Mouse (Mus musculus): Measurements from ENCODE around the gene Cradd. TPM values are rescaled to one million over a fixed set of nuclear protein-coding genes. Genes with fewer than 3 reads are reported as not detected.

The Cradd gene
- polyA plus RNA-seq, 1 experiment from 2014 or later = 12.9 TPM

DNA sequence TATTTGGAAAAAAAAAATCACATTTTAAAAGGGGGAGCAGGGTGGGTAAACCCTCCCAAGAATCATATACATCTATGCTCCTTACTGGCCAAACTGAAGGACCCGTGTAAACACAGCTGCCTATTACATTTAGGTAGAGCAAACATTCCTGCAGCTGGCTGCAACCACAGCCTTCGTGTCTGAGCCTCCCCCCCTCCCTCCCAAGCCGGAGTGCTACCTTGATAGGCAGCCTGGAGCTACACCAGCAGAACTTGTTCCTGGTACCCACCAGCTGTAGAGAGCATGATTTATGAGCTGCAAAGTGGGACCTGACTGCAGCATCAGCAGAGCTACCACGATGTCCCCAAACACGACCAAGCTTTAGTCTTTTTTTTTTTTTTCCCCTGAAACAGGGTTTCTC is 9.9 kb downstream of the Cradd start:
- H3K36me3 ChIP-seq = no peaks in the 10 kb centered on the region
- H3K4me2 ChIP-seq = no peak overlapping the region
- ATAC-seq (ENCODE audit: borderline replicate concordance, extremely low read depth, low FRiP score, low TSS enrichment) = peak; percentile 78
- H3K4me3 ChIP-seq = no peak overlapping the region
- WGBS = 11% methylated on average over 5 of the region's 5 CpGs
- peak overlapping the region; percentile 13; the same call in 1 of the 2 replicates for H3K9ac ChIP-seq
- H3K27ac ChIP-seq = peak overlapping the region; percentile 85
- no peaks in the 10 kb centered on the region for H3K9me3 ChIP-seq
- H3K4me1 ChIP-seq = peaks cover 56% of the 10 kb centered on the region
- no peaks in the 10 kb centered on the region for H3K27me3 ChIP-seq

DNA sequence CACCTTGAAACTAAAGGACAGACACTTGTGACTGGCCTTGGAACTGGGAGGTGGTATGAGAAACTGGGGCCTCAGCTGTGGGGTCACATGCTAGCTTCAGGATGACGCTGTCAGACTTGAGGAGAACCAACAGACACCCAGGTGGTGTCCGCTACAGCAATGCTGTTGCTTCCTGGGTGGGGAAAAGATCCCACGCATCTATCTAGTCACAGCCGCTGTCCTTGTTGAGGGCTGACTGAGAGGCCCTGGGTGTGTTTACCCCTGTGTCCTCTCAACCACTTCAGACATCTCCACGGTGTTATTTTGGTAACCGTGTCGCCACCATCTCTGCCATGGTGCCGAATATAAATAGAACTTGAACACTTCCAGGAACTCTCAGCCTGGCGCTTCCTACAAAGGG is 10.4 kb downstream of the Cradd start:
- Histone ChIP-seq H3K4me2 (no peak overlapping the region), H3K9ac (no peak overlapping the region), H3K9me3 (no peaks in the 10 kb centered on the region), H3K4me3 (no peak overlapping the region), H3K4me1 (peaks cover 56% of the 10 kb centered on the region), H3K27me3 (no peaks in the 10 kb centered on the region), H3K36me3 (no peaks in the 10 kb centered on the region), H3K27ac (peak overlapping the region; percentile 58)
- 36% methylated on average over 9 of the region's 9 CpGs for WGBS
- ATAC-seq (ENCODE audit: borderline replicate concordance, extremely low read depth, low FRiP score, low TSS enrichment) = no peak

DNA sequence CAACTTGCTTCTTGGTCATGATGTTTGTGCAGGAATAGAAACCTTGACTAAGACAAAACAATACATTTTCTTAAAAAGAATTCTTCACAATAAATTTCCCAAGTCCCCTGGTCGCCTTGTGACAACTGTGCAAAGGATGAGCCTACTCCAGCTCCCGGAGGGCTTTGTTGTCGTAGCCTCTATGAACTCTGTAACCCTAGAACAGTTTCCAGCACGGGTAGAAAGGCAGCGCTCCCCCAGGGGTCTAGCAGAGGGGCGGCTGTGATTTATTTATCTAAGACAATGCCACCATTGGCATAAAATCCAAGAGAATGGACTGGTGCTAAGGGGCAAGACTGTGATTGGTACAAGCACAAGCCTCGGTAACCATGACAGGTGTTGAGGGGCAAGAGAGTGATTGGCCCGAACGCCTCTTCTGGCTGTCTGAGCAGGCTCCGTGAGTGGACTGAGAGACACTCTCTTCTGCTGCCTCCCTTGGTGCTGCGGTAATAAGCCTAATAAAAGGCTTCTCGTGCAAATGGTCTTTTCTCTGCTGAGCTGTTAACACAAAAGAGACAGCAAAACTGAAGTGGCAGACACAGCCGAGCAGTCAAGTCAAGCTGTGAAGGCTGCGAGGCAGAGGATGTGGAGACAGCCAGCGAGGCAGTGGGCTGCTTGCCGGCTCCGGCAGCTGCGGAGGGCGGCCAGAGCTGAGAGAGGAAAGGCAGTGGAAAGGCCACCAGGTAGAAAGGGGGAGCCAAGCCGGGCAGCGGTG is 13.1 kb downstream of the Cradd start:
- Histone ChIP-seq H3K36me3 (no peaks in the 10 kb centered on the region), H3K4me2 (no peak overlapping the region), H3K4me1 (peaks cover 59% of the 10 kb centered on the region), H3K4me3 (no peak overlapping the region), H3K27ac (no peak overlapping the region; the same call in 1 of the 2 replicates), H3K9ac (no peak overlapping the region), H3K27me3 (no peaks in the 10 kb centered on the region), H3K9me3 (no peaks in the 10 kb centered on the region)
- no peak for ATAC-seq (ENCODE audit: borderline replicate concordance, extremely low read depth, low FRiP score, low TSS enrichment)
- WGBS = 40% methylated on average over 21 of the region's 21 CpGs

DNA sequence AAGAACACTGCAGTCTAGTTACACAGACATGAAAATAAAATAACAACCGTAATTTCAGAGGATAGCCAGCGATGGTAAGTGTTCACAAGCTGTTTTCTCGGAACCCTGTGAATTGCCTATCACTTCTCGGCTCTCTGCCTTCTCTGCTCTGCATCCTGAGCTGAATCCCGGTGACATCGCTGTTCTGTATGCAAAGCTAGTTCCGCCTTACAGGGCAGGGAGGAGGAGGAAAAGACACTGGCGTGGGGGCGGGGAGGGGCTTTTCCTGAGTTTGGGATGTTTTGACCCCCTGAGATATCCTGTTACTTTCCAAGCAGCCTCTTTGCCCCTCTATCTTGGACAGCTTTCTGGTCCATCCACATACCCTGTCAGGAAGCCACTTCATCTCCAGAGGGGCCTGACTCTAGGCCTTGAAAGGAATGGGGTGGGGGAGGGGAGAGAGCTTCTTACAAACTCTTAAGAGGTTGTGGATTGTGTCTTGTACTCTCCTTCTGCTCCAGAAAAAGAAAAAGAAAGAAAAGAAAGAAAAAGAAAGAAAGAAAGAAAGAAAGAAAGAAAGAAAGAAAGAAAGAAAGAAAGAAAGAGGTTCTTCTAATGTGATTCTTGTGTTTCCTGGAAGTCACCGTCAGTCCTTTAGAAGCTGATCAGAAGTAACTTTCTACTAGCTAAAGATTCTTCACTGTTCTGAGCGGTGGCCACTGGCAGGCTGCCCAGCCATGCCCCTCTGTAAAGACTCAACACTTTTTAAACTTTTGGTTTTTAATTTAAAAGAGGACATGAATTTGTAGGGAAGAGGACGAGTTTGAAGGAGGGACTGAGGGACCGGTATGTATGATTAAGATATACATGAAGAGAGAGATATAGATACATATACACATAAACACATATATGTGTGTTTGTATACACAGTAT is 14.3 kb downstream of the Cradd start:
- Histone ChIP-seq H3K27ac (no peak overlapping the region), H3K36me3 (no peaks in the 10 kb centered on the region), H3K9me3 (no peaks in the 10 kb centered on the region), H3K4me3 (no peak overlapping the region), H3K4me2 (no peak overlapping the region), H3K27me3 (no peaks in the 10 kb centered on the region), H3K4me1 (peaks cover 51% of the 10 kb centered on the region), H3K9ac (0 out of 2 replicates have a peak overlapping the region, but pooled peaks have one; percentile 4)
- ATAC-seq (ENCODE audit: borderline replicate concordance, extremely low read depth, low FRiP score, low TSS enrichment) = no peak
- WGBS = 37% methylated on average over 13 of the region's 13 CpGs

DNA sequence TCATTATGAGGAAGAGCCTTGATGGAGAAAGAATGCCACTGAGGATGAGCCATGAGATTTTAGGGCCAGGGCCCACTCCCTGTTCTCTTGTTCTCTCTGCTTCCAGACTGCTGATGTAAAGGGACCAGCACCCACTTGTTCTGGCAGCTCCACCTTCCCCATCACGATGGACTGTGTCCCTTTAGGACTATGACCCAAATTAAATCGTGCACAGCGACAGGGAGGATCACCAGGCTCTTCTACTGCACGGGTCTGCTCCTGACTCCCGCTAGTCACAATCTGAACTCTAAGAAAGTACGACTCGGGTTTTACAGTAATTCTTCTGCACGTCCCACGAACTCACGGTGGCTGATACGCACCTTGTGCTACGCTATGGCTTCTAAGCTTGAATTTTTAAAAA is 14.9 kb downstream of the Cradd start:
- no peak for ATAC-seq (ENCODE audit: borderline replicate concordance, extremely low read depth, low FRiP score, low TSS enrichment)
- WGBS = 76% methylated on average over 12 of the region's 12 CpGs
- H3K9me3 ChIP-seq = no peaks in the 10 kb centered on the region
- no peak overlapping the region for H3K4me3 ChIP-seq
- H3K36me3 ChIP-seq = no peaks in the 10 kb centered on the region
- no peak overlapping the region for H3K9ac ChIP-seq
- no peak overlapping the region for H3K27ac ChIP-seq
- no peaks in the 10 kb centered on the region for H3K27me3 ChIP-seq
- peaks cover 52% of the 10 kb centered on the region for H3K4me1 ChIP-seq
- H3K4me2 ChIP-seq = no peak overlapping the region

DNA sequence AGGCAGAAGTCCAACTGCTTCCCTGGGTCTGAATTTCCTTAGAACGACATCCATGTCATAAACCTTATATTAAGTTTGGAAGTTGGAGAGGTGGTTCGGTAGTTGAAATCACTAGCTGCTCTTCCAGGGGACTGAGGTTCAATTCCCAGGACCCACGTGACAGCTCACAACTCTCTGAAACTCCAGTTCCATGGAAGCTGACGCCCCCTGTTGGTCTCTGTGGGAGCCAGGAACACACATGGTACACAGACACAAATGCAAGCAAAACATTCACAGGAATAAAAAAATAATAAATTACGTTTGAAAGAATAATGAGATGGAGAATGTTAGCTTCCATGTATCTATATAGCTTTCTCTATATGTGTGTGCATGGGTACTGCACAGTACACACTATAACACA is 16.0 kb downstream of the Cradd start:
- H3K36me3 ChIP-seq = no peaks in the 10 kb centered on the region
- 69% methylated on average over 5 of the region's 5 CpGs for WGBS
- H3K4me1 ChIP-seq = peaks cover 47% of the 10 kb centered on the region
- H3K4me3 ChIP-seq = no peak overlapping the region
- ATAC-seq (ENCODE audit: borderline replicate concordance, extremely low read depth, low FRiP score, low TSS enrichment) = no peak
- peak overlapping the region; percentile 65 for H3K27ac ChIP-seq
- H3K4me2 ChIP-seq = no peak overlapping the region
- no peak overlapping the region for H3K9ac ChIP-seq
- H3K27me3 ChIP-seq = no peaks in the 10 kb centered on the region
- H3K9me3 ChIP-seq = no peaks in the 10 kb centered on the region

DNA sequence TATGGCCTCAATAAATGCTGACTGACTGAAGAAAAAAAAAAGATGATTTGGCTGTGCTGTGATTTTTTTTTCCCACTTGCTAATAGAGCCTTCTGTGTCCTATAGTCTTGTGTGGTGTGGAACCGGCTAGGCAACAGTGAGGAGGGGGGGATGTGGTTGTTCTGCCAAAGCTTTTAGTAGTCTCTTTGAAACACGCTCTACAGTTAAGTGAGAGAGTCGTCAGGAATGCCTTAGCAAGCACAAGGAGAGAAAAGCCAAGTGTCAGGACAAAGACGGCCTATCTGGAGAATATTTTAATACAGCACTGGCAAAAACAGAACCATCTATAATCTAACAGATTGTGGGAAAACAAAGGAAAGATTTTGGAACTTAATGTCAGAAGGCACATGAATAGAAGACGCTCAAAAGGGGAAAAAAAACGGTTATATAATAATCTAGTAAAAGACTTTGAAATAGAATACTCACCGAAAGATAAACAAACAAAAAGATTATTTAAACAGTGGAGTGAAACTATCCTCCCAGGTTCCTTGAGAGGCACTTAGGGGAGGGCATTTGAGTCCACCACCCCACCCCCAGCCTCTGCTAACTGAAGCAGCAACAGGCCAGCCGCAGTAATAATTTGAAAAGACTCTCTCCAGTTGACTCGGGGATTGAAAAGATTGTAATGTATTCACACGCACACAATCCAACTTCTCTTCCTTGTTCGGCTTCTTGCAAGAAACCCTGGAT is 16.9 kb downstream of the Cradd start:
- H3K9me3 ChIP-seq = no peaks in the 10 kb centered on the region
- 9% methylated on average over 11 of the region's 11 CpGs for WGBS
- H3K36me3 ChIP-seq = no peaks in the 10 kb centered on the region
- no peak overlapping the region for H3K4me2 ChIP-seq
- peak; percentile 43; the same call in 1 of the 2 replicates for ATAC-seq (ENCODE audit: borderline replicate concordance, extremely low read depth, low FRiP score, low TSS enrichment)
- H3K9ac ChIP-seq = no peak overlapping the region
- no peaks in the 10 kb centered on the region for H3K27me3 ChIP-seq
- peaks cover 50% of the 10 kb centered on the region for H3K4me1 ChIP-seq
- H3K27ac ChIP-seq = peak overlapping the region; percentile 65
- H3K4me3 ChIP-seq = no peak overlapping the region

DNA sequence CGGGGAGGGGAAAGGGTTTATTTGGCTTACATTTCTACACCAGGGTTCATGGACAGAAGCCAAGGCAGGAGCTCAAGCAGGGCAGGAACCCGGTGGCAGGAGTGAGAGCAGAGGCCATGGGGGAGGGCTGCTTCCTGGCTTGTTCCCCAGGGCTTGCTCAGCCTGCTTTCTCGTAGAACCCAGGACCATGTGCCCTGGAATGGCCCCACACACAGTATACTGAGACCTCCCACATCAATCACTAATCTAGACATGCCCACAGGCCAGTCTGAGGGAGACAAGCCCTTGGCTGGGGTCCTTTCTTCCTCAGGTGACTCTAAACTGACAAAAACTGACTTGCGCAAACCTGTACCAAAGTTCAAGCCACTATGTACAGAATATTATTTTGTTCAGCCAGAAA is 19.7 kb downstream of the Cradd start:
- Histone ChIP-seq H3K4me3 (no peak overlapping the region), H3K9ac (no peak overlapping the region), H3K4me2 (no peak overlapping the region), H3K9me3 (no peaks in the 10 kb centered on the region), H3K36me3 (no peaks in the 10 kb centered on the region), H3K27ac (no peak overlapping the region), H3K27me3 (no peaks in the 10 kb centered on the region), H3K4me1 (peaks cover 40% of the 10 kb centered on the region)
- WGBS = 32% methylated on average over 4 of the region's 4 CpGs
- ATAC-seq (ENCODE audit: borderline replicate concordance, extremely low read depth, low FRiP score, low TSS enrichment) = no peak

DNA sequence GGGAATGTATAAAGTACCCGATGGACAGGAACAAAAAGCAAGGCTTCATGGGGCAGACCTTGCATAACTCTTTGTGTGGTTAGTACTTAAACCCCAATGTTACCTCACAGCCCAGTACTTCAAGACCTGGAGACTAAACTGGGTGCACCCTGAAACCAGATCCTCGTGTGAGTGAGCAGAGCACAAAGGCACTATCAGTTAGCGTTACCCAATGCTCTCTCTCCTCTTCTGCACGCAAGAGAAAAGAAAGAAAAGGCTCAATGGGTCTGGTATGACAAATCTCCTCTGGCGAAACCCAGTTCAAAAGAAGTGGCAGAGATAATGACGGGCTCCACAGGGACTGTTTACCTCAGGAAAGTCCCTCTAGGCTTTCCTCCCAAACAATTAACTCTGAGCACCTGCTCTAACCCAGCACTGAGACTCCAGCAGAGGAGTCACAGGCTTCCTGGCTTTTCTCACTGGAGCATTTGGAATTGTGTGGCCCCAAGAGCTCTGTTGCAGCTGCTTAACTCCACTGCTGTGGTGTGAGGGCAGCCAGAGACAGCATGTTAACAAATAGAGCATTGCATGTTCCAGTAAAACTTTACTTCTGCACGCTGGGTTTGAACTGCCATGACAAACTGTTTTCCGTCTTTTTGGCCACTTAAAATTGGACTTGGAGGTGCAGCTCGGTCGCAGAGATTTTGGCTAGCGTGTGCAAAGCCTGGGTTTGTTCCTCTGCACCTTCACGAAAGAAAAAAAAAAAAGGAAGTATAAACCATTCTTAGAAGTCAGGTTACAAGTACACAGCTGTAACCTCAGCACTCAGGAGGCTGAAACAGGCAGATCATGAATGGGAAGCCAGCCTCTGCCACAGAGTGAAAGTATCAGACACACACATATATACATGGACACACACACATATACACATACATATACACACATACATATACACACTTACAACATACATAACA is 21.4 kb downstream of the Cradd start:
- 64% methylated on average over 12 of the region's 12 CpGs for WGBS
- H3K4me2 ChIP-seq = no peak overlapping the region
- H3K4me3 ChIP-seq = no peak overlapping the region
- no peaks in the 10 kb centered on the region for H3K9me3 ChIP-seq
- no peaks in the 10 kb centered on the region for H3K36me3 ChIP-seq
- H3K27me3 ChIP-seq = no peaks in the 10 kb centered on the region
- H3K4me1 ChIP-seq = peaks cover 30% of the 10 kb centered on the region
- no peak overlapping the region for H3K27ac ChIP-seq
- H3K9ac ChIP-seq = no peak overlapping the region
- ATAC-seq (ENCODE audit: borderline replicate concordance, extremely low read depth, low FRiP score, low TSS enrichment) = no peak

DNA sequence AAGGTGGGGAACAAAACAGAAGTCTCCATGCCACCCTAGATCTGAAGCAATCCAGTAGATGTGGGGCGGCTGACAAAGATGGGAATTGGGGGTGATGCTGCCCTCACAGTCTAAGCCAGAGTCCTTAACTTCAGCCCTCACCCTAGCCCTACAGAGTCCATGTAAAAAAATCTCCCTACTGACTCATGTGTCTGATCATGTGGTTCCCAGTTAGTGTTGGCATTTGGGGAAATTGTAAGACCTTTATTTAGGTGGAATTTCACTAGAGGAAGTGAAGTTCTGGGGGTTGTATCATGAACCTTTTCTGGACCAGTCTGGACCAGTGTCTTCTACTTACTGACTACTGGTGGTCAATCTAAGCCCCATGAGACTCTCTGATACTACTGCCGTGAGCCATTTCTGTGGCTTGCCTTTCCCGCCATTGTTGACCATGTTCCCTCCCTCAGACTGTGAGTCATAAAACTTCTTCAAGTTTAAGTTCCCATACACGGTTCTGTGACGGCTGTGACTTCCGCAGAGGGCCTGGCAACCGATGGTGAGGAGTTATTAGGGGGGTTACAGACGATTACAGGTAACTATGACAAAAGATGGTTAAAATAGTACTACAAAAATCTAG is 23.6 kb downstream of the Cradd start:
- no peak for ATAC-seq (ENCODE audit: borderline replicate concordance, extremely low read depth, low FRiP score, low TSS enrichment)
- no peak overlapping the region for H3K4me2 ChIP-seq
- H3K27me3 ChIP-seq = no peaks in the 10 kb centered on the region
- H3K36me3 ChIP-seq = no peaks in the 10 kb centered on the region
- H3K27ac ChIP-seq = no peak overlapping the region
- no peak overlapping the region for H3K9ac ChIP-seq
- peaks cover 27% of the 10 kb centered on the region for H3K4me1 ChIP-seq
- no peaks in the 10 kb centered on the region for H3K9me3 ChIP-seq
- no peak overlapping the region for H3K4me3 ChIP-seq
- WGBS = 84% methylated on average over 8 of the region's 8 CpGs

DNA sequence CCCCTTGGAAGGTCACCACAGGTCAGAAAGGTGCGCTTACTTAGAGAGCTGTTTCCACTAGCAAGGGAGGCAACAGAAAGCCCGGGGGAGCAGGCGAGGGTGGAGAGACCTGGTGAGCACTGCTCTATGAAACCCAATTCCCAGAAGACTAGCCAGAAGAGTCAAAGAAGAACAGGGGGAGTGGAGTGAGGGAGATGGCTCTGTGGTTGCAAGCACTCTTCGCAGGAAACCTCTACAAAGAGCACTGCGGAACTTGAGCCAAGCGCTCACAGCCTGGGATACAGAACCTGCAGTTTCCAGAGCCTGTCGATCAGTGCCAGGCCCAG is 24.2 kb downstream of the Cradd start:
- no peaks in the 10 kb centered on the region for H3K27me3 ChIP-seq
- no peaks in the 10 kb centered on the region for H3K9me3 ChIP-seq
- H3K36me3 ChIP-seq = no peaks in the 10 kb centered on the region
- no peak overlapping the region for H3K4me2 ChIP-seq
- no peak overlapping the region for H3K27ac ChIP-seq
- H3K9ac ChIP-seq = no peak overlapping the region
- ATAC-seq (ENCODE audit: borderline replicate concordance, extremely low read depth, low FRiP score, low TSS enrichment) = no peak
- 72% methylated on average over 7 of the region's 7 CpGs for WGBS
- H3K4me3 ChIP-seq = no peak overlapping the region
- H3K4me1 ChIP-seq = peaks cover 25% of the 10 kb centered on the region
